Comparison of ENCODE assay signal across 8 mouse cellular contexts in the genomic region with DNA sequence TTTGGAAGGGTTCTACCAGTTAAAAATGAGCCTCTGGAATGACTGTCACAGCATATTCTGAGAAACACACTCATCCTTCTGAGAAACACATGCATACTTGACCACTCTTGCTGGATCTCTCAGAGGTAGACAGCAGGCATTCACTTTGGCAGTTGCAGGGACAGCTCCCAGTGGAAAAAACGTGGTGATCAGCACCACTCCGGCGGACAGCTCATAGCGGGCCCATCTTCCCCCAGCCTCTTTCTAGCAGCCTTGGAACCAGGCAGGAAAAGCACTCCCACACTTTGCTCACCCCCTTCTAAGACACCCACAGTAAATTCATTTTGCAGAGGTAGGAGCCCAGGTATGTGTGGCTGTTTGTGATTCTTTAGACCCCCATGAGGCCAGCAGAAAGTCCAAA.
DNase-seq lines count a peak whose midpoint lies in the region; ATAC-seq and TF ChIP-seq lines count a peak whose summit lies in the region.

No protein-coding gene starts in this region.

- no peak overlapping the region for H3K9ac ChIP-seq in MEL (ENCODE audit: control insufficient read depth, low read depth, low read length, poor library complexity, severe bottlenecking)
- H3K9ac ChIP-seq in embryonic facial prominence, embryonic 14.5 days (ENCODE audit: low read depth, low read length), result no peak overlapping the region
- H3K9ac ChIP-seq in limb, embryonic 11.5 days (ENCODE audit: low read length), result no peak overlapping the region

- no peaks in the 10 kb centered on the region for H3K4me1 ChIP-seq in MEL (ENCODE audit: control insufficient read depth in 1 of 2, insufficient read depth in 2 of 2, low read length in 2 of 2)
- no peaks in the 10 kb centered on the region for H3K4me1 ChIP-seq in embryonic facial prominence, embryonic 14.5 days (ENCODE audit: control insufficient read depth, insufficient read depth, low read length)
- no peaks in the 10 kb centered on the region for H3K4me1 ChIP-seq in limb, embryonic 11.5 days (ENCODE audit: control insufficient read depth, insufficient read depth, low read length)

- H3K36me3 ChIP-seq in MEL (ENCODE audit: control insufficient read depth in 1 of 2, insufficient read depth in 2 of 2, low read length in 2 of 2), result no peaks in the 10 kb centered on the region
- no peaks in the 10 kb centered on the region for H3K36me3 ChIP-seq in embryonic facial prominence, embryonic 14.5 days (ENCODE audit: control insufficient read depth, insufficient read depth, low read length)
- H3K36me3 ChIP-seq in limb, embryonic 11.5 days (ENCODE audit: control insufficient read depth, insufficient read depth, low read length), result no peaks in the 10 kb centered on the region

- no peak for TF ChIP-seq RAD21 in MEL (IDR thresholded peaks at IDR 0.05; ENCODE audit: low read depth, low read length)

- TF ChIP-seq CTCF in MEL (IDR thresholded peaks at IDR 0.05 in 2 of 3, conservative IDR thresholded peaks at IDR 0.05 in 1 of 3; ENCODE audit: control insufficient read depth in 1 of 3, insufficient read depth in 1 of 3, low read depth in 2 of 3, low read length in 3 of 3, poor library complexity in 1 of 3, severe bottlenecking in 1 of 3), result no peak

- H3K4me2 ChIP-seq in embryonic facial prominence, embryonic 14.5 days (ENCODE audit: low read depth, low read length), result no peak overlapping the region
- no peak overlapping the region for H3K4me2 ChIP-seq in limb, embryonic 11.5 days (ENCODE audit: low read depth, severe bottlenecking)

- ATAC-seq in frontal cortex, adult (ENCODE audit: low TSS enrichment), result peak; percentile 34; the same call in 1 of the 2 replicates
- ATAC-seq in embryonic facial prominence, embryonic 14.5 days (ENCODE audit: low read depth), result no peak
- no peak for ATAC-seq in limb, embryonic 11.5 days (ENCODE audit: insufficient number of reproducible peaks, low FRiP score, low TSS enrichment, low read depth)
- ATAC-seq in activated CD4-positive, CD25-positive, alpha-beta regulatory T cell, adult 4 months, result no peak

- no peaks in the 10 kb centered on the region for H3K27me3 ChIP-seq in MEL (ENCODE audit: control insufficient read depth in 1 of 2, insufficient read depth in 2 of 2, low read length in 2 of 2)
- no peaks in the 10 kb centered on the region for H3K27me3 ChIP-seq in embryonic facial prominence, embryonic 14.5 days (replicated peaks; ENCODE audit: control insufficient read depth, insufficient read depth, low read length)
- H3K27me3 ChIP-seq in limb, embryonic 11.5 days (ENCODE audit: control insufficient read depth, insufficient read depth, low read length), result no peaks in the 10 kb centered on the region

- DNase-seq in frontal cortex, postnatal 14 days (ENCODE audit: low spot score in 2 of 2), result no peak
- DNase-seq in MEL (ENCODE audit: low read depth, low spot score), result peak; percentile 40
- DNase-seq in embryonic facial prominence, embryonic 14.5 days (ENCODE audit: low spot score), result peak; percentile 79
- peak; percentile 86 for DNase-seq in limb, embryonic 11.5 days (ENCODE audit: low spot score)
- peak; percentile 53 for DNase-seq in testis, postnatal 14 days (ENCODE audit: low spot score)
- no peak for DNase-seq in frontal cortex, adult 2 months (ENCODE audit: extremely low spot score in 1 of 2, low spot score in 1 of 2)

- H3K4me3 ChIP-seq in MEL (ENCODE audit: control insufficient read depth in 1 of 2, insufficient read depth in 1 of 2, low read depth in 2 of 2, low read length in 2 of 2), result no peak overlapping the region
- H3K4me3 ChIP-seq in embryonic facial prominence, embryonic 14.5 days (ENCODE audit: low read depth, low read length), result no peak overlapping the region
- no peak overlapping the region for H3K4me3 ChIP-seq in limb, embryonic 11.5 days (ENCODE audit: low read depth, low read length)

- H3K27ac ChIP-seq in MEL (ENCODE audit: control insufficient read depth, low read depth, low read length), result no peak overlapping the region
- H3K27ac ChIP-seq in embryonic facial prominence, embryonic 14.5 days (replicated peaks; ENCODE audit: low read depth, low read length), result no peak overlapping the region
- H3K27ac ChIP-seq in limb, embryonic 11.5 days (replicated peaks; ENCODE audit: low read depth, low read length), result no peak overlapping the region

- TF ChIP-seq EP300 in MEL (IDR thresholded peaks at IDR 0.05; ENCODE audit: low read depth in 1 of 2, low read length in 2 of 2), result no peak

- H3K79me2 ChIP-seq in MEL (ENCODE audit: control insufficient read depth, insufficient read depth, low read length, poor library complexity), result no peaks in the 10 kb centered on the region

- H3K9me3 ChIP-seq in MEL (replicated peaks; ENCODE audit: insufficient read depth, low read length), result no peaks in the 10 kb centered on the region
- H3K9me3 ChIP-seq in embryonic facial prominence, embryonic 14.5 days (ENCODE audit: control insufficient read depth, low read length), result no peaks in the 10 kb centered on the region
- no peaks in the 10 kb centered on the region for H3K9me3 ChIP-seq in limb, embryonic 11.5 days (ENCODE audit: control insufficient read depth, low read length)

- TF ChIP-seq POLR2A in MEL (IDR thresholded peaks at IDR 0.05; ENCODE audit: control insufficient read depth in 1 of 2, insufficient read depth in 1 of 2, low read depth in 1 of 2, low read length in 2 of 2, poor library complexity in 1 of 2), result no peak

- WGBS in embryonic facial prominence, embryonic 14.5 days, result 0% methylated on average over 4 of the region's 4 CpGs
- 0% methylated on average over 4 of the region's 4 CpGs for WGBS in limb, embryonic 11.5 days

TF ChIP-seq in MEL, 35 proteins besides CTCF, POLR2A, EP300 and RAD21:
- TF ChIP-seq TCF12 (IDR thresholded peaks at IDR 0.05; ENCODE audit: low read depth, low read length) (no peak), NRF1 (IDR thresholded peaks at IDR 0.05; ENCODE audit: insufficient read depth, low read depth, low read length, poor library complexity, severe bottlenecking) (no peak), MAX (IDR thresholded peaks at IDR 0.05; ENCODE audit: low read length) (peak; percentile 44; the same call in 1 of the 2 replicates), UBTF (IDR thresholded peaks at IDR 0.05; ENCODE audit: borderline replicate concordance, insufficient read depth, low read depth, low read length) (no peak), JUND (IDR thresholded peaks at IDR 0.05; ENCODE audit: low read depth, low read length) (no peak), MAZ (IDR thresholded peaks at IDR 0.05; ENCODE audit: low read depth, low read length) (no peak), E2F4 (IDR thresholded peaks at IDR 0.05; ENCODE audit: borderline replicate concordance, low read depth, low read length) (no peak), MXI1 (IDR thresholded peaks at IDR 0.05; ENCODE audit: low read depth, low read length) (peak; percentile 92), ZMIZ1 (IDR thresholded peaks at IDR 0.05; ENCODE audit: low read depth, low read length) (no peak), SIN3A (IDR thresholded peaks at IDR 0.05; ENCODE audit: low read length) (peak; percentile 67), ZC3H11A (IDR thresholded peaks at IDR 0.05; ENCODE audit: low read depth, low read length) (no peak), POLR2AphosphoS5 (IDR thresholded peaks at IDR 0.05; ENCODE audit: borderline replicate concordance, low read depth, low read length) (no peak), BHLHE40 (IDR thresholded peaks at IDR 0.05; ENCODE audit: borderline replicate concordance, low read depth, low read length) (no peak), MYC (IDR thresholded peaks at IDR 0.05; ENCODE audit: low read depth, low read length) (no peak)

Comparison
In these comparisons a context has a peak if more than half of its experiments do, and no peak if none do; other contexts are left out.
1. DNase-seq: peak in MEL (single experiment), embryonic facial prominence, embryonic 14.5 days (single experiment), limb, embryonic 11.5 days (single experiment) and testis, postnatal 14 days (single experiment); none in frontal cortex, postnatal 14 days (0 of 2) and frontal cortex, adult 2 months (0 of 2).